In genomic region chr3:122810986-122811385, GRCm38 (mm10) we compare ENCODE assay signal across 17 mouse cellular contexts.
"Had no signal": no experiment of that assay in that cellular context is flagged by ENCODE, and none has a peak within 500 bp of the region (broad histone marks: within the 10 kb centered on the region; RNA-seq: fewer than 3 reads in every experiment).

No protein-coding gene starts in this region.

- H3K36me3 ChIP-seq: midbrain, embryonic 13.5 days; midbrain, embryonic 15.5 days; neural tube, embryonic 12.5 days; stomach, embryonic 15.5 days had no signal

- H3K9ac ChIP-seq: liver, postnatal 0 days; lung, embryonic 15.5 days; midbrain, embryonic 13.5 days; midbrain, embryonic 15.5 days; neural tube, embryonic 12.5 days; stomach, embryonic 15.5 days had no signal

- DNase-seq: liver, postnatal 0 days; lung, adult 2 months; lung, postnatal 14 days; lung, postnatal 36 days; thymus, adult 18-20 months; thymus, postnatal 14 days; thymus, postnatal 36 days had no signal

- ATAC-seq: liver, postnatal 0 days; lung, postnatal 0 days; midbrain, embryonic 13.5 days; midbrain, embryonic 15.5 days had no signal

- H3K27ac ChIP-seq: lung, embryonic 15.5 days; macrophage; midbrain, embryonic 13.5 days; midbrain, embryonic 15.5 days; neural tube, embryonic 12.5 days; stomach, embryonic 15.5 days; stomach, postnatal 0 days had no signal

- H3K4me2 ChIP-seq: lung, embryonic 15.5 days; midbrain, embryonic 11.5 days; midbrain, embryonic 13.5 days; midbrain, embryonic 15.5 days; neural tube, embryonic 12.5 days; stomach, embryonic 15.5 days had no signal

- H3K9me3 ChIP-seq: lung, embryonic 15.5 days; megakaryocyte, embryonic 14.5 days; midbrain, embryonic 13.5 days; midbrain, embryonic 15.5 days; neural tube, embryonic 12.5 days; stomach, embryonic 15.5 days had no signal

- H3K4me3 ChIP-seq: lung, embryonic 15.5 days; megakaryocyte, embryonic 14.5 days; midbrain, embryonic 13.5 days; midbrain, embryonic 15.5 days; neural tube, embryonic 12.5 days; stomach, embryonic 15.5 days had no signal

- H3K4me1 ChIP-seq: midbrain, embryonic 15.5 days; neural tube, embryonic 12.5 days had no signal

- H3K27me3 ChIP-seq: lung, embryonic 15.5 days; megakaryocyte, embryonic 14.5 days; midbrain, embryonic 13.5 days; midbrain, embryonic 15.5 days; neural tube, embryonic 12.5 days; stomach, embryonic 15.5 days had no signal
